22 mouse cellular contexts compared by ENCODE assay signal in genomic region chr13:76592908-76593307, GRCm38 (mm10).
"Had no signal": no experiment of that assay in that cellular context is flagged by ENCODE, and none has a peak within 500 bp of the region (broad histone marks: within the 10 kb centered on the region; RNA-seq: fewer than 3 reads in every experiment).

No protein-coding gene starts in this region.

- H3K9me3 ChIP-seq: limb, embryonic 13.5 days; liver, embryonic 12.5 days; liver, embryonic 15.5 days; lung, embryonic 15.5 days; midbrain, embryonic 12.5 days; midbrain, embryonic 15.5 days; neural tube, embryonic 13.5 days; stomach, embryonic 15.5 days had no signal

- H3K36me3 ChIP-seq: kidney, embryonic 15.5 days; limb, embryonic 13.5 days; liver, embryonic 12.5 days; liver, embryonic 15.5 days; lung, embryonic 15.5 days; midbrain, embryonic 12.5 days; midbrain, embryonic 15.5 days; neural tube, embryonic 13.5 days; stomach, embryonic 15.5 days had no signal

- H3K4me2 ChIP-seq: kidney, embryonic 15.5 days; limb, embryonic 13.5 days; liver, embryonic 12.5 days; liver, embryonic 15.5 days; lung, embryonic 15.5 days; midbrain, embryonic 12.5 days; midbrain, embryonic 15.5 days; neural tube, embryonic 13.5 days; stomach, embryonic 15.5 days had no signal

- H3K27me3 ChIP-seq: kidney, embryonic 15.5 days; limb, embryonic 13.5 days; liver, embryonic 12.5 days; liver, embryonic 15.5 days; lung, embryonic 15.5 days; midbrain, embryonic 12.5 days; midbrain, embryonic 15.5 days; neural tube, embryonic 13.5 days; stomach, embryonic 15.5 days had no signal

- ATAC-seq: liver, embryonic 12.5 days; midbrain, embryonic 15.5 days had no signal

- H3K4me3 ChIP-seq: kidney, embryonic 15.5 days; limb, embryonic 13.5 days; liver, embryonic 12.5 days; liver, embryonic 15.5 days; lung, embryonic 15.5 days; midbrain, embryonic 12.5 days; midbrain, embryonic 15.5 days; neural tube, embryonic 13.5 days; stomach, embryonic 15.5 days had no signal

- H3K9ac ChIP-seq: kidney, embryonic 15.5 days; limb, embryonic 13.5 days; liver, embryonic 12.5 days; liver, embryonic 15.5 days; lung, embryonic 15.5 days; midbrain, embryonic 12.5 days; midbrain, embryonic 15.5 days; neural tube, embryonic 13.5 days; stomach, embryonic 15.5 days had no signal

- DNase-seq: kidney, adult 11 months; kidney, adult 8-10 months; kidney, postnatal 10 days; kidney, postnatal 36 days; left cerebral cortex, postnatal 4 days; liver; lung, adult 18-20 months; lung, postnatal 14 days; lung, postnatal 4 days; retina, postnatal 1 day; right cerebral cortex, postnatal 25 days; spleen, adult 18-20 months; thymus, postnatal 25 days had no signal

- H3K27ac ChIP-seq: kidney, embryonic 15.5 days; limb, embryonic 13.5 days; liver, embryonic 12.5 days; liver, embryonic 15.5 days; lung, embryonic 15.5 days; midbrain, embryonic 12.5 days; midbrain, embryonic 15.5 days; neural tube, embryonic 13.5 days; stomach, embryonic 15.5 days had no signal

- H3K4me1 ChIP-seq: kidney, embryonic 15.5 days; limb, embryonic 13.5 days; liver, embryonic 12.5 days; liver, embryonic 15.5 days; lung, embryonic 15.5 days; midbrain, embryonic 12.5 days; midbrain, embryonic 15.5 days; neural tube, embryonic 13.5 days; stomach, embryonic 15.5 days had no signal
